Mouse (Mus musculus) cortical plate, adult 2 months (tissue): Measurements from ENCODE around the gene Tex29.

Experiments
- CTCF ChIP-seq: fragments of 200-500 bp; IDR thresholded peaks from 2 replicates; pipeline ENCODE4 v1.5.1; 2011; ENCODE audit warnings: mild to moderate bottlenecking, control low read depth, low read length; ENCODE audit not compliant: insufficient read depth; ENCODE audit errors: extremely low read depth
- POLR2A ChIP-seq: fragments of 200-500 bp; IDR thresholded peaks from 2 replicates; pipeline ENCODE4 v1.6.1; 2011; ENCODE audit warnings: mild to moderate bottlenecking, low read length, control low read depth; ENCODE audit not compliant: insufficient read depth; ENCODE audit errors: extremely low read depth

GRCm38 (mm10) chr8:11821451-11822206, 18.6 kb upstream of the Tex29 start:
- TF ChIP-seq CTCF (no peak), POLR2A (no peak)
